Mouse (Mus musculus): ENCODE measurements around the gene Zfp512b. TPM values are rescaled to one million over a fixed set of nuclear protein-coding genes. Genes with fewer than 3 reads are reported as not detected.

Zfp512b gene
- total RNA-seq, 2 experiments from 2014 or later: 21.9 to 43.1 TPM

DNA sequence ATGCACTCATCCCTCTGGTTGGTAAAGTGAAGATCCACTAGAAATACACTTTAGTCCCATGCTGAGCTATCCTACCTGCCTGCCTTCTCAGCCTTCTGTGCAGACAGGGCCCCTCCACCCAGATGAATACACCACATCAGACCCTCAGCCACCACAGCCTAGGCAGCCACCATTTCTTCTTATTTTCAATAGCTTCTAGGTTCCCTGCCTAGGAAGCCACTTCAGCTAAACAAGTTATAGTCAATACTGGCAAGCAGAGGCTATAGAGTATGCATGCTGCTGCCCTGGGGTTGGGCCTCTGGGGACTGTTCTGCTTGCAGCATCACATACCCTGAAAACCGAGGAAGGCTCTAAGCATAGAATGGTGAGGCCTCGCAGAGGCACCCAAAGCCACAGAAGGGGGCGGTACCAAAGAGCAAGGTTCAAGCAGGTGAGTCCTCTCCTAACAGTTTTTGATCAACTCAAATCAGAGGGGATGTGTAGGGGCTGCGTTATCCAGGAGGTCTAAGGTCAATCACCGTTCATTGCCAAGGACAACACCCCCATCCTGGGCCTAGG is 996 bp downstream of the Zfp512b start, which contains the start of gene Prpf6:
TSS of gene Prpf6 (plus strand) at position 341 of the 558 bp plus-strand sequence.
- 0 out of 2 replicates have a peak, but pooled peaks have one; percentile 13 for ATAC-seq (replicated peaks; ENCODE audit: low FRiP score, low TSS enrichment, poor library complexity, severe bottlenecking)

DNA sequence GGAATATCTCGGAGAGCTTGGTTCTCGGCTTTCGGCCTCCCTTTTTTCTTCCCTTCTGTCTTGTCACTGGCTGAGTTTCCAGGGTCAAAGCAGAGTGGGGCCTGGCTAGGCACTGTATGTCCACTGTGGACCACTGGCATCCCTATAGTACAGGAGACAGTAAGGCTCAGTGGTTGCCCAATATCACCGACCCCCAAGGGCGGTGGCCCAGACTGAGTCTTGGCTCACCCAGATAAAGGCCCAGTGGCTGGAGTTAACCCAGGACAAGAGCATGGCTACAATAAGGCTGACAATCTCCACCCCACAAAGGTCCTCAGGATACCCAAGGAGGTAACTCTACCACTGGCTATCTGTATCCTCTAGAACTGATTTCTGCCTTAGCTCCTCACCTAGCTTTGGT is 2.1 kb downstream of the Zfp512b start:
- no peak for ATAC-seq (replicated peaks; ENCODE audit: low FRiP score, low TSS enrichment, poor library complexity, severe bottlenecking)

DNA sequence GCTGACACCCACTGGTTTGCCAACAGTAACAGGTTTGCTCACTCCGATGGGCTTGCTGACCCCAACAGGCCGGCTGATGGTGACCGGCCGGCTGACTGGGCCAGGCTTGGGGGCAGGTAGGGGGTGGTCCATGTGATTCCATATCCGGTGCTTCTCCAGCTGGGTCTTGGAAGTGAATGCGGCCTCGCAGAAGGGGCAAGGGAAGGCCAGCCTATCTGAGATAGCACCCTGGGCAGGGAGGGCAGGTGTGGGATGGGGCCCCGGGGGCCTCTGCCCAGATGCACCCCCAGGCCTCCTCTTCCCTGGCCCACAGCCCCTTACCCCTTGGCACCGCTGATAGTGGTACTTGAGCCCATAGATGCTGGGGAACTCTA is 2.9 kb downstream of the Zfp512b start:
- ATAC-seq (replicated peaks; ENCODE audit: low FRiP score, low TSS enrichment, poor library complexity, severe bottlenecking): no peak

DNA sequence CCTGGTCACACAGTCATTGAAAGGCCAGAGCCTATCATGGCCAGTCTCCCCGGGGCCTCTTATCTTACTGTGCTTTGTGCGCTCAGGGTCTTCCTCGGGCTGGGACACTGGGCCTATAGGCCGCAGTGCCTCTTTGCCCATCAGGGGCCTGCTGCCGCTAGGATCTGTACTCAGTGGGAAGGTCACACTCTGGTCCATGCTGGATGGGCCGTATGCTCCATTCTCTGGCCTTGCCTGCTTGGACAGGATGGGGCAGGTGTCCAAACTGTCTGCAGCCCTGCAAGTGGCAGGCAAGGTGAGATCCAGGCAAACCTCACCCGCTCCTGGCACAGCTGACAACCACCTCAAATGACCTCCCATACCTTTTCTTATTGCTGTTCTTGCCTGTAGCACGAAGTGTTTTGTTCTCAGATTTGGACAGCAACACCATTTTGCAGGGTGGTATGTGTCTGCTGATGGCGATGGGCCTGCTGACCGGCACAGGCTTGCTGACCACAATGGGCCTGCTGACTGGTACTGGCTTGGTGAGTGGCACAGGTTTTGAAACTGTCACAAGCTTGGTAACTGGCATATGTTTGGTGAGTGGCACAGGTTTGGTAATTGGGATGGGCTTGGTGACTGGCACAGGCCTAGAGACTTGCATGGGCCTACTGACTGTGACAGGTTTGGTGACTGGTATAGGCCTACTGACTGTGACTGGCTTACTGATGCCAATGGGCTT is 3.4 kb downstream of the Zfp512b start:
- ATAC-seq (replicated peaks; ENCODE audit: low FRiP score, low TSS enrichment, poor library complexity, severe bottlenecking): no peak

DNA sequence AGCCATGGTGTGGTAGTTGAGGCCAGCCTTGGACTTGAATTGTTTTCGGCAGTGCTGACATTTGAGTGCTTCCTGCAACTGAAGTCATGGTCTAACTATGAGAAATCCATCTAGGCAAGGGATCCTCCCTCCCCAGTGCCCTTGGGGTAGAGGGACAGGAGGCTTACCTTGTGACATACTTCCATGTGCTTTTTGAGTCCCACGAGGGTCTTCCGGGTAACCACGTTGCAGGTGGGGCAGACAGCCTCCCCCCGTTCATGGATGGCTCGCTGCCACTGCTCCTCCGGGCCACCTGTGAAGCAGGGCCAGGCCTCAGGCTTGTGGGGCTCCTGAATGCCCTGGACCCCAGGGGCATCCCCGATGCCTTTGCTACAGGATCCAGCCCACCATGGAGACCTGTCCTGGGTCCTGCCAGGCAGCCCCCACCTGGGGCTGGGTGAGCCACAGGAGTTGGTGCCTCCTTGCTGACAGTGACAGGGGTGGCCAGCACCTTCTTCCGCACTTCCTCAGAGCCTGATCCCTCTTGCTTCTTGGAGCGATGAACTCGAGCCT is 4.3 kb downstream of the Zfp512b start:
- no peak for ATAC-seq (replicated peaks; ENCODE audit: low FRiP score, low TSS enrichment, poor library complexity, severe bottlenecking)

DNA sequence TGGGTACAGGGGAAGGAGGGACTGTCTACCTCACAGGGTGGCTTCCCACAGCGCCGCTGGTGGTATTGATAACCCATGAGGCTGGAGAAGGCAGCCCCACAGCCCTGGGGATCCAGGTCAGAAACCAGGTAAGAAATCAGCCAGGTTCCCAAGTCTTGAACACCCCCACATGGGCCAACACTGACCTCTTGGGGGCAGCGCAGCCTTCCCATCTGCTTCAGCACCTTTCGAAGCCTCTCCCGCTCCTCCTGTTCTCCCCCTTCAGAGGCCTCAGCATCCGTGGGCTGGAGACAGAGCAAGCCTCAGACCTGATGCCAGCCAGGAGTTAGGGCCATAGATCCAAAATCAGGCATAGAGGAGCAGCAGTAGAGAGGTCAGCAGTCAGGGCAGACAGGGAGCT is 4.8 kb downstream of the Zfp512b start:
- no peak for ATAC-seq (replicated peaks; ENCODE audit: low FRiP score, low TSS enrichment, poor library complexity, severe bottlenecking)

DNA sequence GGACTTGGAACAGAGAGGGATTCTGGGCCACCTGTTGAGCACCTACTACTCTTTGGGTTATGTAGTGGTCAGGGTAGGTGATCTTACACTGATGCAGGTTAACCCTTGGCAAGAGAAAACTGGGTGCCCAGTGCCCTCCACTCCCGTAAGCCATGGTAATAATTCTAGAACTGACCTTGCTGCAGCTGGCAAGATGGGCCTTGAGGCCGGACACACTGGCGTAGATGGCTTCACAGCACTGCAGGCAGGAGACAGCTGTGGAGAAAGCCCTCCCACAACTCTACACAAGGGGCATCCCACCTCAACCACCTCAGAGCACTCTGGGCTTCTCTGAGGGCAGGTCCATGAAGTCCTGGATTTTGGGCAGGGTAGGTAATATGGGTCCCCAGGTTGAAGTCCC is 6.5 kb downstream of the Zfp512b start:
- no peak for ATAC-seq (replicated peaks; ENCODE audit: low FRiP score, low TSS enrichment, poor library complexity, severe bottlenecking)

DNA sequence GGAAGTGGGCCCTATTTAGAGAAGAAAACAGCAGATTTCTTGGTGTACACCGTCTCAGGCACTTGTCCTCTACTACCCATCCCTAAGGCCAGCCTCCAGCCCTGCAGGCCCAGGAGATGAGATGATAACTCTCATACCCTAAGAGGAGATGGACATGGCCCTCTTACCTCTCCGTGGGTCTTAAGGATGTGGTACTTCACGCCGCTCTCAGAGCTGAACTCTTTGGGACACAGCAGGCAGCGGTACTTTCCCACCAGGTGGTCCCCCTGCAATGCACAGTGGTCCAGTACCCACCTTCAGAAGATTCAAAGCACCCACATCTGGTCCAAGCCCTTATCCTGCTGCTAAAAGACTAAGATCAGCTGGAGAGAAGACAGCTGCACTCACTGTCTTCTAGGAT is 7.1 kb downstream of the Zfp512b start:
- ATAC-seq (replicated peaks; ENCODE audit: low FRiP score, low TSS enrichment, poor library complexity, severe bottlenecking): no peak

DNA sequence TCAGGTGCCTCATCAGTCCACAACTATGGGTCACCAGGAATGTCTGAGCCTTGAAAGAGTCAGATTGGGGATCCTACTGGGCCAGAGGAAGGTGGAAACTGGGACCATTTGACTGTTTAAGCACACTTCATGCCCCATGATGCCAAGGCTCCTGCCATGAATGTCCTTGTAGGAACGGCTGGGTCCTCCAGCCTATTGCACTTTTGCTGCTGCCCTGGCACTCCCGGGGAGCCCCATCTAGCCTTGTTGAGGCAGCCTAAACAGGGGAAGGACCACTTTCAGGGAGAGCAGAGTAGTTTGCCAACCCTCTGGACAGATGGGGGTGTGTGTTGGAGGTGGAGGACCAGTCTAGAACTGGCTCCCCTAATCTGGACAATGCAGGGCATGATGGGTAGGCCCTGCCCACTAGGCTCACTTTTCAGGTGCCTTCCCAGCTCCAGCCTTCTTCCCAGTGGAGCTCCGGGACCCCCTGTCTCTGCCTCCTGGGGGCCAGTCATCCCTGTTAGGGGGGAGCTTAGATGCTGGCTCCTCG is 8.1 kb downstream of the Zfp512b start, which contains the start of gene Uckl1:
TSS of gene Uckl1 (minus strand) at position 482 of the 532 bp plus-strand sequence.
- no peak for ATAC-seq (replicated peaks; ENCODE audit: low FRiP score, low TSS enrichment, poor library complexity, severe bottlenecking)

DNA sequence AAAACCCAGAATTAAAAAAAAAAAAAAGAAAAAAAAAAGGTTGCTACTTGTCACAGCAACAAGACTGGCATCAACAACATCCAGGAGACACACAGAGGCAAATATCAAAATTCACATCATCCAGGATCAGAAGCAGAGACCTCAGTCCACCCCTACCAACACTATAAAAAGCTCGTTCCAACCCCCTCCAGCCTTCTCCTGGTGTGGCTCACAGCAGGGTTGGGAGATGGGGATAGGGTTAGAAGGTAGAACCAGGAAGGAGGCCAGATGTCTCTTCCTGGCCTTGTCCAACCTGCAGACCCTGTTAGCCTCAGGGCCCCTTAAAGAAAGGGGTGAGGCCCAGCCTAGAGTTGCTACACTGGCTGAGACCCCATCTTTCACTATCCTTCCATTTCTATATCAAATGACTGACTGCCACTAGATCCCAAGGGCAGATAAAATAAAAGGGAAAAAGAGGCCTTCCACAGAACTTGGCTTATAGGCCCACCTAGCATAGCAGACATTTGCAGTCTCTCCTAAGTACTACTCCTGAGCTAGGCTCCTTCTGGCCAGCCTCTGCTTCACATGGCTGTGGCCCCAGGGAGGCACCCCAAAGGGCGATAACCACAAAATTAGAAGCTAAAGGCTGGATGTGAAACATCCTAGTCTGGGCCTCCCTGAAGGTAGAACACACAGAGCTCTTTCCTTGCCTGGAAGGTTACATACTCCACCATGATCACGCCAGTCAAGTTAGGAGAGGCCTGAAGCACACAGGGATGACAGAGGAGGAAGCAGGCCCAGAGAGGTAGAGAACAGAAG is 8.9 kb downstream of the Zfp512b start:
- ATAC-seq (replicated peaks; ENCODE audit: low FRiP score, low TSS enrichment, poor library complexity, severe bottlenecking): no peak

DNA sequence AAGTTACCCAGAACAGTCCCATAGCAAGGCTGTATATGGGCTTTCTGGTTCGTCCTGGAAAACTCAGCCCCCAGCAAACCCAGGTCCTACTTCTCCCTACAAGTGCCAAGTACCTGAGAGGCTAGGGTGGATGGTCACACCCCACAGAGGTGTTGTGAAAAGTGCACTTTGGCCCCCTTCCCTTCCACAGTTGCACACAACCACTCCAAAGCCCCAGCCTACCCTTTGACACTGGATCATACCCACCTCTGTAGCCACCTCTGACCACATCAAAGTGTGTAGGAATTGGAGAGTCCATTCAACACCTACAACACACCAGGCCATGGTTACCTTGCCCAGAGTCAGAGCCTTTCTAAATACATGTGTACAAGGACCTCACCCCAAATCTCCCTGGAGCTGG is 9.7 kb downstream of the Zfp512b start:
- no peak for ATAC-seq (replicated peaks; ENCODE audit: low FRiP score, low TSS enrichment, poor library complexity, severe bottlenecking)

DNA sequence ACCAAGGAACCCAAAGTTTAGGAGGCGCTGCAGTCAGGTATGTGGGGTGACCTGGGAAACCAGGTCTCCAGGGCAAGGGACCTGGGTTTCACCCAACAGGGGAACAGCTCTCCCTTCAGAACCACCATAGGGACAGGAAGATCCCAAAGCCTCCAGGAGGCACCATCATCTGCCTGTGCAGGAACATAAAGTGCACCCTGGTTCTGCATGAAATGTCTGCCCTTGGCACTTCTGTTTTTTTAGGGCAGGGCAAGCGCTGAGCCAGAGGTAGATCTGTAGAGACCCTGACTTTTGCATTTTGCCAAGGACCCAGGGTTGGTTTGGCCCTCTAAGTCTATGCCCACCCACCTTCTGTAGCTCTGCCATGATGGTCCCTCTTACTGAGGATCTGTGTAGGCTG is 10.2 kb downstream of the Zfp512b start:
- ATAC-seq (replicated peaks; ENCODE audit: low FRiP score, low TSS enrichment, poor library complexity, severe bottlenecking): no peak

DNA sequence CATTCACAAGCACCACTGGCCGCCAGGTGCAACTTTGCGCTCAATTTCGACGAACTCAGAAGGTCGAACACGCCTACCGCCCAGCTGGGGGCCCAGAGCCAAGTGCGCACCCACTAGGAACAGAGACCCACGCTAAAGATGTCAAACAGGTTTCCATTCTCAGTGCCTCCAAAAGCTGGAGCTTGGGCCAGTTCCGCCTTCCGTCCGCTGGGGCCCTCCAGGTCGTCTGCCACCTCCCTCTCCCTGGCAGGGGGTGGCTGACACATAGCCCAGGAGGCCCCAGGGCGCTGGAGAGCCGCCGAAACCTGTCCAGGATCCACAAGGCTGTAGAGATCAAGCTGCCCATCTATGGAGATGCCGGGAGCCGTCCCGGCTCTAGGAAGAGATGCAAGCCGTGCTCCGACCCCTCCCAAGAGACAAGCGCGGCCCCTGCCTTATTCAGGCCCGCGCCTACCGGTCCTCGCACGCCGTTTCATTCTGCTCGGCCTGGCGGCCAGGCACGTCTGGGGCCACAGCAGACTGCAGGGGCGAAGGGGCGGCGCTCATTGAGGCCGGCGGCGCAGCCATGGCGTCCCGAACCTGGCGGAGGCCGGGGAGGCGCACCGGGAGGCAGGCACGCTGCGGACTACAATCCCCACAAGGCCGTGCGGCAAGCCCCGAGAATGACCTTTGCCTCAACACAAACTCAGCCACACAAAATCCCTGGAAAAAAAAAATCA is 11.0 kb downstream of the Zfp512b start:
- peak; percentile 50 for ATAC-seq (replicated peaks; ENCODE audit: low FRiP score, low TSS enrichment, poor library complexity, severe bottlenecking)

DNA sequence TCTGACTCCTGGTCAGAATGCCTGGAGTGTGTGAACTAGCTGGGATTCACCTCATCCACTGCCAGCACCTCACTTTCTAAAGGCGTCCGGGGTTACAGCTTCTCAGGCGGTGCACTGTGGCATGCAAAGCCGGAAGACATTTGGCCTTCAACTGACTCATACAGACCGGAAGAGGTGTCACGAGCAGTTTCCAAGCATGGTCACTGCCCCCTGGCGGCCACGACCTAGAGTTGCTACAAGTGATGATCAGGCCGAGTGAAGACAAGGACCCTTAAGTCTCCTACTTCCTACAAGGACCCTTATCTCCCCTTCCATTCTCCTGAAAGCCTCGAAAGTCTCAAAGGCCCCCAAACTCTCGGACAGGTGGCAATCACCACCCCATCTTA is 11.6 kb downstream of the Zfp512b start:
- ATAC-seq (replicated peaks; ENCODE audit: low FRiP score, low TSS enrichment, poor library complexity, severe bottlenecking): peak; percentile 60

DNA sequence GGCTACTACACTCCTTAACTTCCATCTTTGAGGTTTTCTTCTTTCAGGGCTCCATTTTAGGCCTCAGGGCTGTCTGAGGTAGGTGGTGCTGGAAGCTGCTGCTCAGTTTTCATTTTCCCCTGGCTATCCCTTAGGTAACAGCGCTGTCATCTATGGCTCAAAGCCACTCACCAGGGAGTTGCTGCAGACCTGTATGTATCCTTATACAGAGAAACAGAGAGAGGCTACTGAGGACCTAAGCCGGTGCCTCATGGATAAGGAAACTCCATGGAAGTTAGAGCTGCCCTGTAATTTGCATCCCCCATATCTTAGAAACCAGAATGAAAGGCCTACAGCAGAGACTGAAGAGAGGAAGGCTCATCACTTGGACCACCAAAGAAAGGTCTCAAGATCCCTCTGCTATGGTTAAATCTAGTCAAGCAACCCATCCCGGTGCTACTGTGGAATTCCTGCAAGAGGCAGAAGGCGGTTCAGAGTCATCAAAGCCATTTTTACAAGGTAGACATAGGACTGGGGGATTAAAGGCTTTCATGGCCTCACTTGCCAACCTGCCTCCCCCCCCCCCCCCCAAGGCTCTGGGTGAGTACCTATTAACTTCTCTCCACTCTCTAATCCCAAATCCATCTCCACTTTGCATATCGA is 12.4 kb downstream of the Zfp512b start:
- ATAC-seq (replicated peaks; ENCODE audit: low FRiP score, low TSS enrichment, poor library complexity, severe bottlenecking): no peak

DNA sequence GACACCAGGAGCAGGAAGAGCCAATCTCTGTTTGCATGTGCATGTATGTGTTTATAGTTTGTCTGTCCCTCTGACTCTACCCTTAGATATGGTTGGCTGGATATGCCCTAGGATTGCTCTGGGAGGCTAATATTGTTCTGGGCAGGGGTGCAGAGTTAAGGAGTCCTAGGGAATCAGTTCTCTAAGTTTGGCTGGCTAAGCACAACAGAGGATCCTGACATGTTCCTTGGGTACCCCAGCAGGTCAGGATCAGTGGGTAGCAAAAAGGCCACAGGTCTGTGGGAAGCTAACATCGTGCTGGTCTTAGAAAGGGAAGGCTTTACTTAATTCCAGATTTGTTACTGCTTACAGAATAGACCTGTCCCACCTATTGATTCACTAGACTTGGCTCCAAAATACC is 12.9 kb downstream of the Zfp512b start:
- no peak for ATAC-seq (replicated peaks; ENCODE audit: low FRiP score, low TSS enrichment, poor library complexity, severe bottlenecking)

DNA sequence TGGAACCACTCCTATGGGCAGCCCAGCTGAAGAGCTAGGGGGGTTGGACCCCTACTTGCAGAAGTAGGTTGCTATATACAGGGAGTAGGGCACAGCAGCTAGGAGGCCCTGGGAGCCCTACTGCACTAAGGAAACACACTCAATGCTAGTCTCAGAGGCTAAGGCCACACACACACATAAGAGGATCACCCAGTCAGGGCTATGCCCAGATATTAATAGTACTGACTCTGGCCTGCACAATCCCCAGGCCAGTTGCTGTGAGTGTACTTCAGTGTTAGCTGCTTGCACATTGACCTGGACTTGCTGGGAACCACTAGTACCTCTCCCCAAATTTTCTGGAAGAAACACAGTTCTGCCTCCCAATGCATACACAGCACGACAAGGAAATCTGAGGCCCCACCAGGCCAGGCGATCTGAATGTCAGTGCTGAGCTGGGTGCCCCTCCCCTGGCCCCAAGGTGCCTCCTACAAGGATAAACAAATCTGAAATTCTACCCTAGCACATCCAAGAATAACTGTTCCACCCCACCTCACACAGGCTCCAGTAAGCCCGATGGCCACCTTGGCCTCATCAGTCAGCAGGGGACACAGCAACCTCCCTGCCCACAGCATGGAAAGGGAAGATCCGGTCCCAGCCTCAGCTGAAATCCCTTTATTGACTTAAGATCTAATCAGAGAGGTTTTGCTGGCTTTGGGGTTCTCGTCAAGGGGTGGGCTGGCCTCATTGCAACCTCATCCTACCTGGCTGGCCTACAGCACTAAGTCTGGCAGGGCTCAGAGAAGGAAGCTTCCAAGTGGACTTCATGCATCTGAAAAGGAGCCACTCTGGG is 13.6 kb downstream of the Zfp512b start:
- no peak for ATAC-seq (replicated peaks; ENCODE audit: low FRiP score, low TSS enrichment, poor library complexity, severe bottlenecking)

DNA sequence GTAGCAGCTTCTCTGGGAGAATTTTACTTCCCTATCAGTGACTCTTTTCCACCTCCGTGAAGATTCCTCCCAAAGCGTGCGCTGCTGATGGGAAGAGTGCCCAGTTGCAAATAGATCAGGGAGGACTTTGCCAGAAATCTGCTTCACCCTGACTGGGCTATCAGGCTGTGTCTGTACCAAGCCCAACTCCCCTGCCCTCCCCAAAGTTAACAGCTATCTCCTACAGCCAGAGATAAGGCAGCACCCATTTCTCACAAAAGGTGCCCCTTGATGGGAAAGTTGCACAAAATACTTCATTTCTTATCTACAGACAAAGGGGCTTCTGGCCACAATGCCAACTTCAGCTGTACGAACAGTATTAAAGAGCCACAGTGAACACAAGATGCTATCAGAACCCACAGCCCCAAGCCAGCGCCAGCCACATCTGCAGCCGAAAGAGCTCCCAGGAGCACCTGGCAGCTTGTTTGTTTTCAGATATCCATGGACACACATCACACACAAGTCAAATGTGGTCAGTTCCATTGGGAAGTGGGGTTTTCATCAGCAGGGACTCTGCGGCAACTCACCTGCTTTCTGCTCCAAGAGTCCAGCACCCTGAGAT is 14.5 kb downstream of the Zfp512b start:
- ATAC-seq (replicated peaks; ENCODE audit: low FRiP score, low TSS enrichment, poor library complexity, severe bottlenecking): peak; percentile 56
